Mouse (Mus musculus): ENCODE measurements around the gene Zic1. TPM values are rescaled to one million over a fixed set of nuclear protein-coding genes. Genes with fewer than 3 reads are reported as not detected.

The Zic1 gene
- under 1 TPM in 1 of 2 experiments, not detected in 1; 0.61 TPM for total RNA-seq (2021)

DNA sequence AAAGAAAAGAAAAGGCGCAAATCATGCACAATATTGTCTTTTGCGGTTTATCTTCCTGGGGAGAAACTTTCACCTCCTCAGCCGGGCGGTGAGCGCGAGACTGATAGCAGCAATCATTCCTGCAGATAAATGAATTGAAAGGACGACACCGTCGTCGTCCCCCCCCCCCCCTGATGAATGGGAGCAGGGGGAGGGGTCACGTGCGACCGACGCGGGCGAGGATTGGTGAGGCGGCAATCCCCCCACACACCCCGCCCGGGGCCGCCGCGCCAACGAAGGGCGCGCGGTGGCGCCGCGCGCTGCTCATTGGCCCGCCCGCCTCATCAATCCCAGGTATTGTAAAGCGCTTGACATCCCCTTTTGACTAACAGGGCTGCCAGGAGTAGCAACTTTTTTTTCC is at the start of gene Zic1:
Zic1 (minus strand) TSS at position 147 of the 400 bp plus-strand sequence.
- no peak for DNase-seq

DNA sequence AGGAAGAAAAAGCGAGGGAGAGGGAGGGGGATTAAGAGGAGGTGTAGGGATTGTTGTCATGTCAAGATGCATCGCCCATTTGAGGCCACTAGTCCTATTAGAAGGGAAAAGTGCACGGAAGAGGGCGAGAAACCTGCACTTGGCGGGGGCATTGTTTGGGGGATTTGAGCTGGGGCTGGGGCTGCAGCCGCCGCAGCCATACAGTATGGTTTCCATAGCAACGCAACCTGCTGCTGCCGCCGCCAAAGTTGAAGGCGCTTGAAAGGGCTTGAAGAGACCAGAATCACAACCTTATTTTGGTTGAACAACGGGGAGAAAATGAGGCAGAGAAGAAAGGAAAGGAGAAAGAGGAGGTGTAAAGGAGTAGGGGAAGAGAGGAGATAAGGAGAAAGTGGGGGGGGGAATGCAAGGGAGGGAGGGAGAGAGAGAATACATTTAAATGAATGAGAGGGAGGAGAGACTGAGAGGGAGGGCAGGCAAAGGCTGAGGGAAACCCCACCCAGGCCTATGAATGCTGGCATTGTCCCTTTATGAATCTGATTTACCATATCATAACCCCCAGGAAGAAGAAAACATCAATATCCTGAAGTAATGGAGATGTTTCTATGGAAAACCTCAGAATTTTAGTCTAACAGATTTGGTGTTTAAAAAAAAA is 48.5 kb upstream of the Zic1 start:
- intact Hi-C loops (cut with DNase I): no loop called here
- DNase-seq: no peak

More for the DNA sequence above, at the start of gene Zic1:
- intact Hi-C loops (cut with DNase I): no loop called here

GRCm38 (mm10) chr9:91409771-91410170 is 44.2 kb upstream of the Zic1 start:
- no peak for DNase-seq
- intact Hi-C loops (cut with DNase I): no loop called here

DNA sequence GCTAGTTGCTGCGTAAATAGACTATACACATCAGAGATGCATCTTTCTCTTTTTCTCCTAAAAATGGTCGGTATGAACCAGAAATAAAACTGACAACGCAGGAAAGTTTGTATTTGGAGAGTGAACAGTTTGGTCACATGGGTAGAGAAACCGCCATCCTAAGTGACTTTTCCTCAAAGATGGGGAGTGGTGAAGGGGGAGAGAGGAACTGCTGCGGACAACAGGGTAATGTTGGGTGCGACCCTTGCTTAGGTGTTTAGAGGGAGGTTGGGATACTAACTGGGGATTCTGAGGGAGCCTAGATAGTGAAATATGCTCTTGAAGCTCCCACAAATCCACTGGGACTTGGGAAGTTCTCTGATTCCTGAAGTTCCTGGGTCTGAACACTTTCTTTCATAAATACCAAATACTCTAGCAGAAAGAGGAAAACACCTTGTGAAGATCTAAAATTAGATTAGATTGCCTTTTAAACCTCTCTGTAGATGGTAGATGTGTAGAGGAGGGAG is 40.7 kb upstream of the Zic1 start:
- no peak for DNase-seq
- intact Hi-C loops (cut with DNase I): no loop called here

DNA sequence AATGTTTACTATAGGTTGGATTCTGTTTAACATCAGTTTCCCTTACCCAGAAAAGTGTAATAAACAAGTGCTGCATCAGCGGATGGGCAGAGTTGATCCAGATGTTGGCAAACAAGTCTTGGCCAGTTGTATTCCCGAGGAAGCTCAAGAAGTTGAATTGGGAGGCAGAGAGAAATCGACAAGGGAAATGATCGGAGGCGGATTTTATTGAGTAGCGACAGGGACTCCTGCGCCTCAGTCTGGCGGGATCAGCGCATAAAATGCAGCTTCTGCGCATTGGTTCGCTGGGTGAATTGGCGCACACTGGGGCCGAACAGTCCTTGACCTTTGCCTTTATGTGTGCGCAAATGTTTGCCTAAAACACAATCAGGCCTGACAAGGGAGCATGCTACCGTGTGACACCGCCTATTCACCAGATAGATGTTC is 40.2 kb upstream of the Zic1 start:
- DNase-seq: no peak
- intact Hi-C loops (cut with DNase I): no loop called here

GRCm38 (mm10) chr9:91404905-91405752 is 39.5 kb upstream of the Zic1 start:
- no peak for DNase-seq
- intact Hi-C loops (cut with DNase I): no loop called here

DNA sequence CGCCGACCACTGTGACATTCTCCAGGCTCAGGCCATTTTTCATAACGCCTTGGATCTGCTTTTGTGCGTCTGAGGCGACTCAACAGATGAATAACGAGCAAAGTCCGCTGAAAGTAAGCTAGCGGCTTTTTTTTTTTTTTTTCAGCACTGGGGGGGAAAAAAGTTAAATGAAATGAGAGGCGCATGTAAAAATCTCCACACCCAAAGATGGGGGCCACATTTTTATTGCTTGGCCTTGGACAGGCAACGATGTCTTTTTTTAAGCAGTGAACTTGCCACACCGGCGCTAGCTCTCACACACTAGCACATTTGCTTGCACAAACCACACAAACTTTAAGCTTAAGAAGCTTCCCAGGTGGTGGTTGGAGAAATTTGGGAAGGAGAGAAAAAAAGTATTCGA is 38.6 kb upstream of the Zic1 start:
- intact Hi-C loops (cut with DNase I): no loop called here
- DNase-seq: no peak

GRCm38 (mm10) chr9:91401471-91401870 is 35.9 kb upstream of the Zic1 start:
- intact Hi-C loops (cut with DNase I): no loop called here
- DNase-seq: no peak

DNA sequence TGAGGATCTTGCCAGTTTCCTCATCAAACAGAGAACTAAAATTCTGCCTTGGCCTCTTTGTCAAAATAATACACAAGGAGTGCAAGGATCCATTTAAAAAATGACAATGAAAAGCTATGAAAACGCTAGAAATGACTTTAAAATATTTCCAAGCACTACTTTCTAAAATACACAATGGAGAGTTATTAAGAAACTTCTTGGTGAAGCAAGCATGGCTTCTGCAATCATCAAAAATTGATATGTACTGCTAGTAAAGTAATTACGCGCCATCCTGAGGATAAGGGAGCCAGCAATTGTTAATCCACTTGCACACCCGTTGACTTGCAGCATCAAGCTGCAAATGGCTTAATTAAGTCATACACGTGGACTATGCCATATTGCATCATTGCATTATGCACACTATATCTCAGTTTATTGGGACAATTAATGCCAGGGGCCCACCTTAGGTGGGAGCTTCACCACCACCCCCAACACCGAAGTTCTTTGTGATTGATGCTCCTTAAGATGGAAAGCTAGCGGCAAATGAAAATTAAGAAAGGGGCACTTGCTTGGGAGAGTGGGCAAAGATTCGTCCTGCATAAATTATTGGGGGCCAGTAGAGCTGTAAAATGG is 35.0 kb upstream of the Zic1 start:
- intact Hi-C loops (cut with DNase I): no loop called here
- DNase-seq: no peak

DNA sequence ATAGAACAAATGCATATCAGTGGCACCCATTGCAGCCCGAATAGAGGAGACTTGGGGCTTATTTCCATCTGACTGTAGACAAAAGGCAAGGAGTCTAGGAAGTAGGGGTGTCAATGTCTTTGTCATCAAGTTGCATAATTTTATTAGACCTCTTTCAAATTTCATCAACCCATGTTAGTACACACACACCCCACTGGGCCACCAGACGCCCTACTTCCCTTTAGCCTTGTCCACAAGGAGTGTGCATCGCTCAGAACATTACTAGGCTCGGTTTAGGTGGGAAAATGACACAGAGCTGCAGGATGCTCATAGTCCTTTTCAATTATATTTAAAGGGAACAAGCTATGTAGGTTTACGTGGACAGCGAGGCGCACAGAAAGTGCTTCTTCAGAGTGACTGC is 34.4 kb upstream of the Zic1 start:
- no peak for DNase-seq
- intact Hi-C loops (cut with DNase I): no loop called here

- DNase-seq: no peak
- intact Hi-C loops (cut with DNase I): no loop called here
Measured at GRCm38 (mm10) chr9:91395066-91395772, 29.6 kb upstream of the Zic1 start.

- DNase-seq: no peak
- intact Hi-C loops (cut with DNase I): no loop called here
Measured at GRCm38 (mm10) chr9:91394211-91394646, 28.6 kb upstream of the Zic1 start.

DNA sequence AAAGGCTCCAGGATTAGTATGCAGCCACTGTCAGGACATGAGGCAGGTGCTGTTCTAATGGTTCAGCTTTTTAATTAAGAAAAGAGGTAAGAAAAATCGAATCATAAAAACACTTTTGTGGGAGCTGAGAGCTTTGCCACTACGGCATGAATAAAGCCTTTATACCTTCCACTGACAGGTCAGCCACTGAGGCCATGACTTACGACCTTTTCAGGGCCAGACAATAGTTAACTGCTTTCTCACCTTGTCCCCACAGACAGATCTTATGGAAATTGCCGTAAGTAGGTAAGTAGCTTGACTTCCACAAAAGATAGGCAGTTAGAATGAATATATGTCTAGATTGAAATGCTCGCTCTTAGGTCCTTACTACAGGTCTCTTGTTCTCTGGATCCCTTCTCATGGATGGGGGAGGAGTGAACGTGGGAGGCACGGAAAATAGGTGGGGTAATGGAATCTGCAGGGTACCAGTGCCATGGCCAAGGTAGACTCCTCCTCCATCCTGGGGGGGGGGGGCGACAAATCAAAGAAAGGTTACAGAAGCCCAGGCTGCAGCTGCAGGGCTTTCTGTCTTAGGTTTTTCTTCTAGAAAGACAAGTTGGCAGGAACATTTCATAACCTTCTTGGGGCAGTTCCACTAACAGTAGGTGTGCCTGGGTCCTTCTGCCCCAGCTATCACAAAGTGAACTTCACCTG is 27.9 kb upstream of the Zic1 start:
- intact Hi-C loops (cut with DNase I): no loop called here
- DNase-seq: no peak

DNA sequence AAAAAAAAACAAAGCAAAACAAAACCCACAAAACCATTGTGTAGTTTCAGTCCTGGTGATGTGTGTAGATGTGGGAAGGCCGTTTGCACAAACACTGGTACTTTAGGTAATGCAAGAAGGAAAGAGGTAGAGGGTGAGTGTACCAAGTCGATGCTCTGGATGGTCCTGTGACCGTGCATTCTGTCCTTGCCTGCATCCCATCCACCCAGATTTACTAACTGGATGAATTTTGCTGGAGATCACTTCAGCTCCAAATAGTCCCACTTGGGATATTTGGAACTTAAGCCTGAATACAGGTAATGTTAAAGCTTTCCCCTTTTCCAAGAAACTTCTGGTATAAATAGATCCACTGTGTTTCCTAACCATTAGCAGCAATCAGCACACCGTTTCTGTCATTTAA is 22.6 kb upstream of the Zic1 start:
- intact Hi-C loops (cut with DNase I): no loop called here
- no peak for DNase-seq

- intact Hi-C loops (cut with DNase I): no loop called here
- no peak for DNase-seq
Measured at GRCm38 (mm10) chr9:91387740-91388080, 22.1 kb upstream of the Zic1 start.

DNA sequence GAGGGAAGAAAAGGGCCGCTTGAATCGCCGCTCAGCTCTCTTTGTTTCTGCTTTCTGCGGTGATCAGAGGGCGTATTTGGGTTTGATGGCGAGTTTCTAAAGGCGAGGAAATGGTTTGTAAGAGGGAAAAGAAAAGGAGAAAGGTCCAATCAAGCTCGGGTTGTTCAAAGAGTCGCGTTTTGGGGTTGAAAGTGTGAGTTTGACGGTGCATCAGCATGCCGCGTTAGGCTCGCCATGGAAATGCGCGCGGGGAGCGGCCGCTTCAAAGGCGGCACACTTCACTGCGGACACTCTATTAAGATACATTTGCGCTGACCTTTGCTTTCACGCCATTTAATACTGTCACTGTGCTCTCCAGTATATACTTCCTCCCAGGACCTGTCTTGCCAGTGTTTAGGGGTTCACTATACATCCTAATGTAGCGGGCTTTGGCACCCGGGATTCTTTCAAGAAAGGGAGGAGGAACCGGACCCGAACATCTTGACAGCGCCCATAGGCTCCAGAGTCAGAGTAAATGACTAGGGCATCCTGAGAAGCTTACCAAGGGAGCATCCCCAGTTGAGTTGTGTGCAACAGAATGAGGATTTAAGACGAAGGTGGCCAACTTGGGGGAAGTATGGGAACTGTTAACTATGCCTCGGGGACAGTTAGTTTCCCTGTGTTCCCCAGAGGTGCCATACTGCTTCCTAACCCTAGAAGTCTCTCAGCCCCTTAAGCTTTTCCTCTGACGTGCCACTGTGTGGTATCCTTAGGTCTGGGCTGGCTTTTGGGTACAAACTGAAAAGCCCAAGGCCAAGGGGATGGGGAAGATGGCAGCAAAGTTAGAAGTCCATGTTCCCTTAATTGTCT is 21.5 kb upstream of the Zic1 start:
- intact Hi-C loops (cut with DNase I): no loop called here

DNA sequence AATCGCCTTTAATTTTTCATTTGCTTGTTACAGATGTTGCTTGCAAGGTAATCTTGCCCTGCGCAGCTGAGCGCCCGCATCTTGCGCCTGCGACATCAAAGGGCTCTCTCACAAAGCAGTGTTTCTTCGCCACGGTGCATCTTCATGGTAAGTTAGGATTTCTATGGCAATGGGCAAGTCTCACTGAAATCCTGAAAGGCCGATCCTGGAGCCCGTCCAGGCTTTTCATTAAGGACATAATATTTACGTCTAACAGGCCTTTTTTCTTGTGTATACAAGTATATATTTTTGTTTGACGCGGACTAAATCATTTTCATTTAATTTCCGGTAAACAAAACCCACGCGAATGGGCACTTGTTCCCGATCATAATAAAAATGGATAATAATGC is 20.9 kb upstream of the Zic1 start:
- intact Hi-C loops (cut with DNase I): no loop called here
- DNase-seq: no peak

More for the DNA sequence above, 21.5 kb upstream of the Zic1 start:
- no peak for DNase-seq

- DNase-seq: no peak
- intact Hi-C loops (cut with DNase I): no loop called here
Measured at GRCm38 (mm10) chr9:91385561-91386430, 20.2 kb upstream of the Zic1 start.
